Mouse (Mus musculus) liver, embryonic 18 days (tissue): Measurements from ENCODE around the gene Zfp235. TPM values are rescaled to one million over a fixed set of nuclear protein-coding genes. Genes with fewer than 3 reads are reported as not detected.

Experiments
- polyA plus RNA-seq: library from polyadenylated mRNA; depleted of rRNA; stranded (reverse); fragments of >200 nt; gene quantifications from 2 replicates; pipeline ENCODE4 v1.2.3, GENCODE M21; 2012; rRNA removed

Gene Zfp235
- polyA plus RNA-seq = 2.6 and 2.7 TPM in 2 replicates

GRCm38 (mm10) chr7:24133996-24134828 is at the start of gene Zfp235:
Gene Zfp235 (plus strand): TSS chr7:24134169.

DNA sequence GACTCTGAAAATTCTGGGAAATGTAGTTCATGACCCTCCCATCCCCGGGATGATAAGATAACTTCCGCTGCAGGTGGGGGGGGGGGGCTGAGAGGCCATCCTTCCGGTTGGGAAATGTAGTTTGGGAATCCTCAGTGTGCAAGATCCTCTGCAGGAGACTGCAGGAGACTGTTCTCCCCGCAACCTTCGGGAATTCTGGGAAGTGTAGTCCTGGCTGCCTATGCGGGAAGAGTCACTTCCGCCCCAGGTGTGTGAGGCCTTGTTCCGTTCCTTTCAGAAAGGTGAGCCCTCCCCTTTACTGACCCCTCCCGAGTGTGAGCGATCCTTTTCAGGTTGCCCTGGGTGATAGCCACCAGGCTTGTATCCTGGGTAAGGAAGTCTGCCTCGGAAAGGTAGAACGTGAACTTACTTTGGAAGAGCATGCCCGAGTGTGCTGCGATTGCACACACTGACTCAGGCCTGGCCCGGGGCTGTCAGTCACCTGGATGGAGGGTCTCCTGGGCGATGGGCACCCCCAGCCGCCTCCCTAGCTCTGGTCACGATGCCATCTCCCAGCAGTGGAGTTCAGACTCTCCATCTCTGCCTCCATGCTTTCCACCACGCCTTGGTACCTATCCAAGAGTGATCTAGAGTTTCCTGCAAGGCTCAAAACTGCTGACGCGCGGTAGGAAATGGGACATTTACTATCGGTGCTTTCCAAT is 21.7 kb upstream of the Zfp235 start, which contains the start of gene Zfp112:
TSS of gene Zfp112 (plus strand) at position 159 of the 701 bp plus-strand sequence.

DNA sequence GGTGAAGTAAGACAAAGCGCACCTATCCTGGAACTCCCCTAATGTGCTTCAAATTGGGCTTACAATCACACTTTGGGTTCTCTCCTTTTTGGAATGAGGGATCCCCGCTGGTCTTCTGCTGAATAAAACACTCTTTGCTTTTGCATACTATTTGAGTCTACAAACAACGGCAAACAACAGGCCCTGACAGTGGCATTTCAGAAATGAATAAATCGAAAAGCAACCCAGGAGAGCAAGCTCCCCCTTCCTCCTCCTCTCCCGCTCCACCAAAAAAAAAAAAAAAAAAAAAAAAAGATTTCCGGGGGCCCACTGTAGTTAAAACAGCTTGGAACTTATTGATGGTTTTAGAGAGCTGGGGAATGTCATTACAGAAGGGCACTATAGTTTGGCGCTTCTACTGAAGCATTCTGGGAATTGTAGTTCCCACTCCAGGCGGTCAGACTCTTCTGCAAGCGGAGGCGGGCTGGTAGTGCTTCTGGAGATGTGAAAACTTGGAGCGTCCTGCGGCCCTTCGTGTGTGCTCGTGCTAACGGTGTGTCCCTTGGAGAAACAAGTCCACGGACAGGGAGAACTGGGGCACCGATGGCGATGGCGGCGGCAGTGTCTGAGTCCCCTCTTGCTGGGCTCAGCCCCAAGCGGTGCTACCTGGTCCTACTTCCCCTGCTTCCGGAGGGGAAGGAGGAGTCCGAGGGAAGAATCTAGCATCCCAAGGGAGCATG is 40.8 kb downstream of the Zfp235 start, which contains the start of gene Zfp114:
TSS of gene Zfp114 (plus strand) at position 443 of the 719 bp plus-strand sequence.

Other genes starting within 250 kb of the Zfp235 start
- gene Vmn1r178, start 242.2 kb upstream of the Zfp235 start, polyA plus RNA-seq = not detected in 2 replicates
- gene Vmn1r179, start 207.2 kb upstream of the Zfp235 start, polyA plus RNA-seq = not detected in 2 replicates
- not detected in 2 replicates for gene Vmn1r180, start 183.5 kb upstream of the Zfp235 start, polyA plus RNA-seq
- gene Vmn1r181, start 159.6 kb upstream of the Zfp235 start, polyA plus RNA-seq = not detected in 2 replicates
- not detected in 2 replicates for gene V1rd19, start 132.5 kb upstream of the Zfp235 start, polyA plus RNA-seq
- not detected in 2 replicates for gene Vmn1r183, start 80.9 kb upstream of the Zfp235 start, polyA plus RNA-seq
- gene Zfp180, start 52.2 kb upstream of the Zfp235 start, polyA plus RNA-seq = 5.7 and 6.0 TPM in 2 replicates
- 0.49 and 0.68 TPM in 2 replicates for gene Zfp112, start 21.9 kb upstream of the Zfp235 start, polyA plus RNA-seq
- gene Zfp114, start 40.9 kb downstream of the Zfp235 start, polyA plus RNA-seq = 0.11 and 0.13 TPM in 2 replicates
- gene Zfp111, start 77.3 kb downstream of the Zfp235 start, polyA plus RNA-seq = 0.79 and 0.87 TPM in 2 replicates
- 1.1 and 1.2 TPM in 2 replicates for gene Zfp109, start 103.4 kb downstream of the Zfp235 start, polyA plus RNA-seq
- gene Zfp108, start 120.6 kb downstream of the Zfp235 start, polyA plus RNA-seq = 0.41 and 0.48 TPM in 2 replicates
- gene Zfp93, start 136.3 kb downstream of the Zfp235 start, polyA plus RNA-seq = 0.96 and 1.1 TPM in 2 replicates
- gene Zfp61, start 167.1 kb downstream of the Zfp235 start, polyA plus RNA-seq = 1.8 and 1.9 TPM in 2 replicates
- gene Zfp94, start 182.5 kb downstream of the Zfp235 start, polyA plus RNA-seq = 1.8 and 1.9 TPM in 2 replicates
- 0.04 and 0.06 TPM in 2 replicates for gene Tescl, start 199.8 kb downstream of the Zfp235 start, polyA plus RNA-seq
- not detected in 2 replicates for gene Lypd5, start 215.0 kb downstream of the Zfp235 start, polyA plus RNA-seq
- 42.8 and 43.8 TPM in 2 replicates for gene Kcnn4, start 236.1 kb downstream of the Zfp235 start, polyA plus RNA-seq